Mouse (Mus musculus) cortical plate, adult 2 months (tissue): ENCODE measurements around the gene Coq2.

Experiments
- CTCF ChIP-seq: fragments of 200-500 bp; IDR thresholded peaks from 2 replicates; pipeline ENCODE4 v1.5.1; 2011; ENCODE audit warnings: mild to moderate bottlenecking, control low read depth, low read length; ENCODE audit not compliant: insufficient read depth; ENCODE audit errors: extremely low read depth
- POLR2A ChIP-seq: fragments of 200-500 bp; IDR thresholded peaks from 2 replicates; pipeline ENCODE4 v1.6.1; 2011; ENCODE audit warnings: mild to moderate bottlenecking, low read length, control low read depth; ENCODE audit not compliant: insufficient read depth; ENCODE audit errors: extremely low read depth

- no peak for TF ChIP-seq CTCF
- TF ChIP-seq POLR2A = no peak
Observed at GRCm38 (mm10) chr5:100679911-100680541, 5.1 kb upstream of the Coq2 start.
